Mouse (Mus musculus) adipocyte (in vitro differentiated cells): ENCODE measurements around the gene Bbip1.
A peak's percentile ranks its signal among the peaks of the same experiment; 100 is the strongest.
"Not testable (repeated sequence)": the region's sequence is repeated elsewhere in the genome, so short reads cannot be mapped to it uniquely, and the experiment has no call there.

Experiments
- DNase-seq: peaks from one replicate; pipeline ENCODE4 v3.0.0-alpha.2; 2016; ENCODE audit warnings: low spot score

The Bbip1 gene

DNA sequence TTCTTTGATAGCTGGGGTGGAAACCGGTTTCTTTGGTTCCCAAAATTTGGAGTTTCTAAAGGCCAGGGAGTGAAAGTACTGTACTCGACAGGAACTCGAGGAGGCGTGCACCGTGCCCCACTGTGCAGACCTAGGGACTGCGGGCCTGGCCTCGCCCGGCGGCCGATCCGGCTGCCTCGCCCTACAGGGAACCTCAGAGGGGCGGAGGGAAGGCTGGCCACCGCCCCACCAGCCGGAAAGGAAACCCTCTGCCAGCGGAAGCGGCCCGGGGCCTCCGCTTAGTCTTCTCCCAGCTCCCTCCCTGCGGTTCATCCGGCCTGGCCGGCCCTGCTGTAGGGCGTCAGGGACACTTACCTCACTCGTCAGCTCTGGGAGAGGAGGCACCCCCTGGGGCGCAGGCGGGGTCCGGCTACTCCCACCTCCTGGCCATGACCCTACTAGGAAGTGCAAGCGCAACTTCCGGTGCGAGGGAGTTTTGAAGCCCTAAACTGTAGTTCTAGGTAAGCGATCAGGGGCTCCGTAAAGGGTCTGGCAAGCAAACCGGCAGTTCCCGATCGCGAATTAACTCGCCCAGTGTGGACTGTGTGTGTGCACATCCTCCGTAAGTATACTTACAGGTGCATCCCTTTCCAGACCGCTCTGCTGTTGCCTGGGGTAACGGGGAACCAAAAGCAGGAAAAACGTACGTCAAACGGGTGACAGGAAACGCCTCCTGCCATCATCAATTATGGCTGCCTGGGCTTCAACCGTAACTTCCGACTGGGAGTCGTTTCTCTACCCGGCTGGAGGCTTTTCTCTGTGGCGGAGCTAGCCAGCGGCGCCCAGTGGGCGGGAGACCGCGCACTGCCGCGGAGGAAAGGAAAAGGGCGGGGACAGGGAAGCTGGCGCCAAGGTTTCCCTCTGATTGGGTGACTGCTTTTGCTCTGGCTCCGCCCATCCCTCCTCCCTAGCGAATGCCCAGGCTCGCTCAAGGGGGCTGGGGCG is at the start of gene Bbip1, which contains the start of gene Shoc2:
Bbip1 (minus strand) TSS at position 826 of the 984 bp plus-strand sequence.
Shoc2 (plus strand) TSS at position 505 of the 984 bp plus-strand sequence.
- peak; percentile 100 for DNase-seq

DNA sequence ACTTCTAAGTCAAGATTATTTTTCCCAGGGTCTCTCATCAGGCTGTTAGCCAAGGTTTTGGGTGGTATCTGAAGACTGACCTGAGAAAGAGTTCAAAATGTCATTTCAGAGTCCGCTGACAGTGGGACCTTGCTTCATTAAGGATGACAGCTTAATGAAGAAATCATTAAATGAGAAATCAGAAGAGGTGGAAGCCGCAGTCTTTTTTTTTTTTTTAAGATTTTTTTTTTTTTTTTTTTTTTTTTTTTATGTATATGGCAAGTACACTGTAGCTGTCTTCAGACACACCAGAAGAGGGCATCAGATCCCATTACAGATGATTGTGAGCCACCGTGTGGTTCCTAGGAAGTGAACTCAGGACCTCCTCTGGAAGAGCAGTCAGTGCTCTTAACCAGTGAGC is 49.4 kb upstream of the Bbip1 start:
- DNase-seq, result no peak

DNA sequence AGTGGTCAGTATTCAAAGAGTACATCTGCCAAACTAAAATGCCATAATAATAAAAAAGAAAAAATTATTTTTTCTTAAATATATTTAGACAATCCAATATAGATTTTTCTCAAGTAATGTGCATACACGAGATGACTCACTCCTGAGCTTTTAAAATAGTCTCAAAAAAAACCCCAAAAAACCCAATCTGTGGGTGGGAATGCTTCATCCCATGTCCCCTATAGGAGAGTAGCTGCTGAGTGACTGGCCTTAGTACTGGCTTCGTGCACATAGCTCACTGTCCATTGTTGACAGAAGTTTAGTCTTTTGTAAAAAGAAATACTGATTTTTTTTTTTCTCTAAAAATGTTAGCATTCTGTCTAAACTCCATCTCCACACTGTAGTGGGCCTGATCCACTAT is 46.1 kb upstream of the Bbip1 start:
- DNase-seq, result no peak

DNA sequence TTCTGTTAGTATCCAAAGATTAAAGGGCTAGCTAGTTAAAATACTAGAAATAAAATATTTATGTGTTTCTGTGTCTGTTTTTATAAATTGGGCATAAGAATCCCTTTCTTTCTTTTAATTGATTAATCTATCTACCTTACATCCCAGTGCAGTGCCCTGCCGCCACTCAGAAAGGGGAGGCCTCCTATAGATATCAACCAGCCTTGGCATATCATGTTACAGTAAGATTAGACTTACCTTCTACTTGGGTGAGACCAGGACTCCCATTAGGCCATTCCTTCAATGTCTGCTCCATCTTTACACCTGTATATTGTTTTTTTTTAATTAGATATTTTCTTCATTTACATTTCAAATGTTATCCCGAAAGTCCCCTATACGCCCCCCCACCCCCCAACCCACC is 40.2 kb upstream of the Bbip1 start:
- DNase-seq, result no peak

DNA sequence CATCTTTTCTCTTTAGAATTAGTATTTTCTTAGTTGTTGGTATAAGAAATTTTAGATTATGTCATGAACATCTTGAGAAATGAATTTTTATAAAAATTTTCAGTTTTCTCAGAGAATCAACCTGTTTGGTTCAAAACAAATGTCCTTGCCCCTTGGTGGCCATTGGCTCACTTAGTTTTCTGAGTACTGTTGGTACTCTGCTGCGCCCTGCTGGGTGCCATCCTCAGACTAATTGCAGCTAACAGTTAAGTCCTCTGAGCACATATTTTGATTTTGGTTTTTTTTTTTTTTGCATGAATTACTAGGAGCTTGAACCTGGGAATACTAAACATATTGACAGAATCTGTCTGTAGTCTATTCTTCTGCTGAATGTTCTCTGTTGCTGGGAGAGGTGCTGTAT is 38.9 kb upstream of the Bbip1 start:
- peak; percentile 69 for DNase-seq

DNA sequence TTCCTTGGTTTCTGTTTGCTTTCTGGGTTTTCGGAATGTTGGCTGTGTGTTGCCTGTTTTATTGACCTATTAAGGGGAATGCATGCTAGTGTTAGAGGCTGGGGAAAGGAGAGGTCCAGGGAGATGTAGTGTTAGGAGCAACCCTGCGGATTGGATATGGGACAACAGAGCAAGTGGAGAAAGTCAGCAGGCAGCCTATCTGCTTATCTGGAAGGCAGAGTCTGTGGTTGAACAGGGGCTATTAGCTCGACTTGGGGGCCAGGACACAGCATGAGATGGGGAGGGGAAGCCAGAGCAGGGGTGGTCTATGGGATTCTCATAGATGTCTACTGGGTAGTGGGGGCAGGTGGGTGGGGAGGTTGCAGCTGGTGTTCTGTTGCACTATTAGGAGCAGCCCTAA is 37.6 kb upstream of the Bbip1 start:
- DNase-seq, result no peak

DNA sequence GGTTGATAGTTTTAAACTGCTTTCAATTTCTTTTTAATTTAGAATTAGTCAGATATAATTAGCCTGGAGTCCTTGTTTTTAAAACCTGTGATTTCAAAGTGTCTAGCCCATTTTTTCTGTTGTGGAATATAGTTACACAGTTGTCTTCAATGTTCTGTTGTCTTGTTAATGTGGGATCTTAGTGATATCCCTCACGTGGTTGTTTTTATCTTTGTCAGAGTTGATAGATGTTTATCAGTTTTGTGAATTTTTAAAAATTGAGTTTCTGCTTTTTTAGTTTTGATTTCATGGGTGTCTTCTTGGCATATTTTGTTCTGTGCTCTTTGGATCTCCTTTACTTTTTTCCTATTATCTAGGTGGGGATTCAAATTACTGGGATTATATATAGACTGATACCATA is 29.2 kb upstream of the Bbip1 start:
- DNase-seq, result no peak

DNA sequence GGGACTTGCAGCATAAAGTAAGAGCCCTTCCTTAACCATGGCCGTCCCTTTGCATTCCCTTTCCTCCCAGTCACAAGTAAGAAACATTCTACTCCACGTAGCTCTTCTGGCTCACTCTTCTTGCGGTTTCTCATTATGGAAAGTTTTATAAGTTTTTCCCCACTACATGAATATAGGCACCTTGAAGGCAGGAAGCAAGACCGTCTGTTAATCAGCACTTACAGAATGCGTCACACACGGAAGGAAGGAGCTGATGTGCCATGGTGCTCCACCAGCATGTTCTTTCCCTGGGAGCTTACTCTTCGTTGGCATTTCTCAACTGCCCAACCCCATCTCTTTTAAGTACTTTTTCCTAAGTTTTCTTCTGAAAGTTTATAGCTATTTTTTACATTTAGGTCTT is 27.5 kb upstream of the Bbip1 start:
- DNase-seq, result no peak

DNA sequence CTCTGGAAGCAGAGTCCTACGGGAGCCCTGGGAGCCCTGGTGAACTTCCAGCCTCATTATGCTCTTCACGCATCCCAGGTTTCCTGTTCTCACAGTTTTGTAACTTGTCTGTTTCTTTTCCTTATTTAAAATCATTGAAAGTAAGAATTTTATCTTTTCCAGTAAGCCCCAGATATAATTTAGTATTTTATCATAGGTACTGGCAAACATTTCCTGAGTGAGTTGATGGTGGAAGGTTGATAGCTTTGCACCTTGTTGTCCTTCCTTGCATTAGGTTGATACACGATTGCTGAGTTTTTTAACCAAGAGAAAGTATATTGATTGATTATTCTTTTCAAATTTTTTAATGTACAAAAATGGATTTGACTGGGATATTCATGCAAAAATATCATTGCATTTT is 24.8 kb upstream of the Bbip1 start:
- DNase-seq, result no peak

DNA sequence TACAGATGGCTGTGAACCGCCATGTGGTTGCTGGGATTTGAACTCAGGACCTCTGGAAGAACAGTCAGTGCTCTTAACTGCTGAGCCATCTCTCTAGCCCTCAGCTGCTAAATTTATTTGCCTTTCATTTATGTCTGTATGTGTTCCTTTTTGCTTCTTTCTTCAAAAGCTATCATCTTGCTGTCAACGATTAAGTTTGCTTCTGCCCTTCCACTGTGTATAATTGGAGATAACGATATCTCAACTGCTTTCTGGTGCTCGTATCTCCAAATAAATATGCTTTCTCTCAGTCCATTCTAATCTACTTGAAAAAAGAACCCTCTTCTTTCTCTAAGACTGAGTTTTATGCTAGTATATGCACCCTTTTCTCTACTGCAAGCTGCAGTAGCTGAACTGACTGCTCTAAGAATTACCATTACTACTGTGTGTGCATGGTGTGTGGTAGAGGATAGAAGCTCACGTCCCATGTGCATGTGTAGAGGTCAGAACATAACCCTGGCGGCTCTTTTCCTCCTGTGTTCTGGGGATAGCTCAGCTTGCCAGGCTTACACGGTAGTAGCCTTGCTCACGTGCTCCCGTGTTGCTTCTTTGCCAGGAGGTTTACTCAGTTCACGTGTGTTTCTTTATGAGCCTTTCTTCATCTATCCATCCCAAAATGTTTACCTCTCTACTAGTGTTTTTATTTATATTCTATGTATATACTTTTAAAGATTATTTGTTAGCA is 20.6 kb upstream of the Bbip1 start:
- no peak for DNase-seq

DNA sequence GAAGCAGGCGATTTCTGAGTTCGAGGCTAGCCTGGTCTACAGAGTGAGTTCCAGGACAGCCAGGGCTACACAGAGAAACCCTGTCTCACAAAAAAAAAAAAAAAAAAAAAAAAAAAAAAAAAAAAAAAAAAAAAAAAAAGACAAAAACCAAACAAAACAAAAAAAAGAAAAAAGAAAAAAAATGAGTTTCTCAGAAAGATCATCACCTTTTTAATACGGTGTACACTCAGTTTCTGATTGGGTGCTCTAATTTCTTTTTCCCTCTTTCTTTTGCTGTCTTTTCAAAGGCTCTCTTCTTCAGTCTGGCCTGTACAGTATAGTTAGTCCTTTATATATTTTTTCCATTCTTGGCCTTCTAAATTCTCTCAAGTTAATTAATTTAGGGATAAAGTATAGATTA is 19.9 kb upstream of the Bbip1 start:
- not testable (repeated sequence) for DNase-seq

DNA sequence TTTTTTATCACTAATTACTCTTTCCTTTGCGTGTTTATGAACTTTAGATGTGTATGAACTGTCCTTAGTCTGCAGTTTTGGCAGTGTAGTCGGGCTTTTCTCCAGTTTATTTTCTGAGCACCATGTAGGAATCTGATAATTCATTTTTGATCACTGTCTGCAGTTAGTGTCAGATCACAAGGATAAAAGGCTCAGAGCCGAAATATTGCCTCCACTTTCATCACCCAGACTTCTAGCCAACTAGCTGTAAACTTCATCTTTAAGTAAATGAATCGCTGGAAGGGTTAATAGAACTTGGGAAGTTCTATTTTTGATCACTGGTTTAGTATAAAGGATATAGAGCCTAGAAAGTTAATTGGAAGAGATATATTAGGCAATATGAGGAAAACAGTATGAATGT is 18.1 kb upstream of the Bbip1 start:
- no peak for DNase-seq

DNA sequence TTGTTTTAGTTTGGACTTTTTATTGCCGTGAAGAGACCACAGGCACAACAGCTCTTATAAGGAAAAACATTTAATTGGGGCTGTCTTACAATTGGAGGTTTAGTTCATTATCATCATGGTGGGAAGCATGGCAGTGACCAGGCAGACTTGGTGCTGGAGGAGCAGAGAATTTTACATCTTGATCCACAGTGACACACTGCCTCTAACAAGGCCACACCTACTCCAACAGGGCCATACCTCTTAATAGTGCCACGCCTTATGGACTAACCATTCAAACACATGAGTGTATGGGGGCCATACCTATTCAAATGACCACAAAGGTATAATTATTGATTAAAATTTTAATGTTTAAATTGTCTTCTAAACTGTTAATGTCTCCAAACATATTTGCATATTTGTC is 13.1 kb upstream of the Bbip1 start:
- DNase-seq, result no peak

DNA sequence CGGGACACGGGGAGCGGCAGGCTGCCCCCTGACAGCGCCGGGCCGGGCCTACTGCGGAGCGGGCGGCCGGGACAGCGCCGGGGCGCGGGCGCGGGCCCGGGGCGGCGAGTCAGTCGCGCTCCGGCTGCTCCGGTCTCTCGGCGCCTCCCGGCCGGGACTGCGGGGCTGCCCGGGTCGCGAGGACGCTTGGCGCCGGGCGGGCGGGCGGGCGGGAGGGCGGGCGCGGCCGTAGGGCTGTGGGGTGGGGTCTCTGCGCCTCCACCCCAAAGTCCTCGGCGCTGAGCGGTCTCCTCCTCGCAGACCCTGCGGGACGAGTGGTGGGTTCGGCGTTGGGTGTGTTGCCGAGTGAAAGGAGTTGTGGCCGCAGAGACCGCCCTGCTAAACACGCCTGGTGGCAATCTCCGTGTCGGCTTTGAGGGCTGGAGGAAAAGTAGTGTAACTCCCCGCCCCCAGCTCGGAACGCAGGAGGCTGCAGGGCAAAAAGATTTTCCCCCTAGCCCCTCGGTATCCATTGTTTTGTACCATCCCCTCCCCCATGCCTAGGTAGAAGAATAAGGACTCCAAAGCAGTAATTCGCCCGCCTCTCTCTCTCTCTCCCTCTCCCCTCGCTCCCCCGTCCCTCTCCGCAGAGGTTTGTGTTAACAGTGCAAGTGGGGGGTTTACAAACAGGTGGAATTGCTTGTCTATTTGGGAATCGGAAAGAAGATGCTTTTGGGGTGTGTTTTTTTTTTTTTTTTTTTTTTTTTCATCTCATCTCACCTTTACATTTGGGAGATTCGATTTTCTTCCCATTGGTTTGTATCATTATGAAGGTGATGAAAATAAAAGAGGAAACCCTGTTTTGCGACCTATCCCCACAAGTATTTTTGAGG is 980 bp upstream of the Bbip1 start:
- peak; percentile 51 for DNase-seq

DNA sequence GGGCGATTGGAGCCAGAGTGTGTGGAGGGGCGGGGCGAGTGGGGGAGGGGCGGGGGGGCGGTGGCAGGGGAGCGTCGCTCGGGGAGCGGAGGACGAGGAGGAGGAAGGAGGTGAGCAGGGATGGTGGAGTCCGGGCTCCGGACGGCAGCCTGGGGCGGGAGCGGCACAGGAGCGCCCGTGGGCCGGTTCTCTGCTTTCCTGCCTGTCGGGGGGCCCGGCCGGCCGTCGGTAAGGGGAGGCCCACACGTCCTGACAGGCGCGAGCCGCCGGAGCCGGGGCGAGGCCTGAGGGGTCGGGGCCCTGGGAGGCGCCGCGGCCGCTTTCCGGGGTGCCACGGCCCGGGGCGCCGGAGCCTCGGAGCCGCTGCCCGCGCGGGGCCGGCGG is 351 bp upstream of the Bbip1 start:
- DNase-seq, result no peak

DNA sequence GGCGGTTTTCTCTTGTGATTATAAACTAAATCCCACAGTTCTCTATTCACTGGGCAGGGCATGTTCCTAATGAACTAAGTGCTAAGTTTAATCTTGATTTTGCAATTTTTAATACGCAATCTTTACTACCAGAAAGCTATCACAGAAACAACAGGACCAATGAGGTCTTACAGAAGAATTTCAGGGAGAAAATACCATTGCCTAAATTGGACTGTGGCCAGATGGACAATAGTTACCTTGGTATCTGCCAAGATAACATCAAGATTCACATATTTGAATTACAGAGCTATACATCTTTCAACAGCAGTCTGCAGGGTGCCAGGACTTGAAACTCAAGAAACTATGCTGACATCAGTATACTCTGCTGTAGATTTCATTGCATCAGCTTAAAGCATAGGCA is 2.1 kb downstream of the Bbip1 start:
- DNase-seq, result no peak

DNA sequence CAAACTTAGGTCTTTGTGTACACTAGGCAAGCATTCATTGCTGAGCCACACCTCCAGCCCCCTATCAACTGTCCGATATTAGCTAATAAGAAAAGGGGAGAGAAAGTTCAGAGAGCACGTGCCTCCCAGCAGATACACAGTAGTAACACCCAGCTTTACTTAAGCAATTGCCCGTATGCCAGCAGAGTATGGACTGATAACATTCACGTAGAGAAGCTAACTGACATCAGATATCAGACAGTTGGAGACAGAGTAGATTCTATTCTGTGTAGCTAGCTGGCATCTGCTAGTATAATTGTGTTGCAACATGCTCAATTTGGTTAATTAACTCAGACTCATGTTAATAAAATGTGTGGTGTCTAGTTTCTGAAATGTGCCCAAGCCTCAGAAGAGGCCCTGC is 3.3 kb downstream of the Bbip1 start:
- DNase-seq, result no peak

DNA sequence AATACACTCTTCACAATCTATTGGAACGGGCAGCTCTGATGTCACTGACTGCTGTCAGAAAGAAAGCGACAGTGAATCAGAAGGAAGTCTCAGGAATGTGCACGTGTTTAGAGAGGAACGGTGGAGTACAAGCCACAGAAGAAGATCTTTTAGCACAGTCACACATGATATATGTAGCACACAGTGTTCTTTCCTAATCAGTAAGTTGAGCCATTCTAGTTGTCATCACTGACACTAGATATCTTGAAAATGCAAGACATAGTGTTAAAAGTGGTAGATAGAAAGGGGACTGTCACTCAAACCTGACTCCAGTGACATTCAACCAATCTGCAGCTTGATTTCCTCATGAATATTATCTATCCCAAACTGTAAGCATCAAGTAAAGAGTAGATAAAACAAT is 5.0 kb downstream of the Bbip1 start:
- no peak for DNase-seq

DNA sequence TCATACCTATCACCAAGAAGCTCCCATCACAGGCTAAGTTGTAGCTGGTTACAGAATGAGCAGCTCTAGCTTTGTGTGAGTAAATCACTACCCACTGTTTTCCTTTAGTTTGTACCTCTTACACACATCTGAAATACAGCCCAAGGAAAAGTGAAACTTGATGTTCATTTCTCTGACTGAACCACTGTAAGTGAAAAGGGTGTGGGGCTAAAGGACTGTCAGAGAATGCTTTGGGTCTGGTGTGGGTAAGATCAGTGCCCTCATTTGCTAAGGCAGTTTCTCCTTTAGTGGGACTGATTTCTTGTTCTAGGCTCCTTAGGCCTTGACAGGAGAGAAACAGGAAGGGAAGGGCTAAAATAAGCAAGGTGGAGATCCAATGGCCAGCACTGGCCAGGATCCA is 10.4 kb downstream of the Bbip1 start:
- peak; percentile 52 for DNase-seq

DNA sequence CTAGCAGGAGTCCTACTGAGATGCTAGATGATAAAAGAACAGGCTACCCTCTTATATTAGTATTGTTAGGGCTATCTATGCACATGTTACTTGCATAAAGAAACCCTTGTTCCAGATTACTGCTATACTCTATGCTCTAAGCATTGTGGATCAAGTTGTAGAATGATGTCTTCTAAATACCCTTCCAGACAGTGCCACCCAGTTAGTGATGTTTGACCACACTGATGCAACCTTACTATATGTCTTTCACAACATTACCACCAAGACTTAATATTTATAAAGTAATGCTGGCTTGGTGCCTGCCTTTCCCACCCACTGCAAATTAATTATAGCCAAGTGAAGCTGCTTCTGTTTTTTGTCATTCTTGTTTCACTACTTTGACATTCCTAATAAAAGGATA is 11.4 kb downstream of the Bbip1 start:
- DNase-seq, result no peak

DNA sequence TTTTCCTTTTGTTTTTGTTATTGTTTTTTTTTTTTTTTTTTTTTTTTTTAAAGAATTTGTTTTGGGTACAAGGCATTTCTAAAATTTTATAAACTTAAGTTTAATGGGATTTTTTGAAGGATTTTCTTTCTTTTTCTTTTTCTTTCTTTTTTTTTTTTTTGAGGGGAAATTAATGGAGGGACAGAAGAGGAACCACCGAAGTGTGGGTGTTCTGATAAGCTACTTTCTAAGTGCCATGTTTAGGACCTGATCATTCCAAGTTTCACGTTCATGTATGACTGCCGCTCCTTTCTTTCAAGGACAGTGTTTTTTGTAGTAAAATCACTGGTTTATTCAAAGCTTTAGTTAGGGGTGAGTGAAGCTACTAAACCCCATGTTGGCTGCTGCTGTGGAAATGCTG is 15.2 kb downstream of the Bbip1 start:
- no peak for DNase-seq

DNA sequence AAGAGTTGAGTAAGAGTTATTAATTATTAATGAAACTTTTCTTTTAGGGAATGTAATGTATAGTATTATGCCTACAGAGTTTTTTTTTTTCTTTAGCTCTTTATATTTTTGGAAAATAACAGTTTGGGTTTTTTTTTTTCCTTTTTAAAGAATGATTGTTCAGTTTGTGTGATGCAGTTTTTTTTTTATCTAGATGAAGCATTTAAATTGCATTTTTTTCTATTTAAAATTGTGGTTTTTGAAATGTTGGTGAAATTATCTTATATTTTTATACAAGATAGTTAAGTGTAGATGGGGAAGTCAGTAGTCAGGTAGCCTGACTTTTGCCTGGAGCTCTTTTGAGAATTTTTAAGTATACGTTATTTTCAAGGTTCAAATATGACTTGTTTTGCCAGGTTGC is 17.7 kb downstream of the Bbip1 start:
- no peak for DNase-seq
